Mouse (Mus musculus): ENCODE data around the gene Serpina1e. TPM values are rescaled to one million over a fixed set of nuclear protein-coding genes. Genes with fewer than 3 reads are reported as not detected.

Gene Serpina1e
- total and polyA plus RNA-seq, 2 experiments from 2014 or later: 0.34 to 8.4 TPM

GRCm38 (mm10) chr12:103988754-103989513 is 30.2 kb upstream of the Serpina1e start:
- H3K36me3 ChIP-seq (replicated peaks; ENCODE audit: control insufficient read depth, insufficient read depth, low read length): no peaks in the 10 kb centered on the region
- H3K4me3 ChIP-seq (ENCODE audit: low read depth, low read length): no peak overlapping the region
- no peaks in the 10 kb centered on the region for H3K9me3 ChIP-seq (replicated peaks; ENCODE audit: control insufficient read depth, low read length)
- no peaks in the 10 kb centered on the region for H3K27me3 ChIP-seq (ENCODE audit: control insufficient read depth, insufficient read depth, low read length)
- DNase-seq (ENCODE audit: low spot score) (no peak), ATAC-seq (ENCODE audit: insufficient read depth, low read depth) (no peak)
- H3K27ac ChIP-seq (ENCODE audit: low read depth): no peak overlapping the region
- 47% methylated on average over 14 of the region's 14 CpGs for WGBS
- H3K4me1 ChIP-seq (ENCODE audit: control insufficient read depth, insufficient read depth): no peaks in the 10 kb centered on the region
- no peak overlapping the region for H3K9ac ChIP-seq (replicated peaks; ENCODE audit: low read depth, low read length)
- H3K4me2 ChIP-seq (ENCODE audit: low read depth, low read length): no peak overlapping the region
- TF ChIP-seq CTCF (IDR thresholded peaks at IDR 0.05; ENCODE audit: low read depth): 0 out of 2 replicates have a peak, but pooled peaks have one; percentile 12
- TF ChIP-seq EP300 (IDR thresholded peaks at IDR 0.05; ENCODE audit: low read depth): no peak

- H3K4me2 ChIP-seq (ENCODE audit: low read depth, low read length): no peak overlapping the region
- H3K9me3 ChIP-seq (replicated peaks; ENCODE audit: control insufficient read depth, low read length): no peaks in the 10 kb centered on the region
- no peak for ATAC-seq (ENCODE audit: insufficient read depth, low read depth)
- no peak overlapping the region for H3K9ac ChIP-seq (replicated peaks; ENCODE audit: low read depth, low read length)
- no peaks in the 10 kb centered on the region for H3K4me1 ChIP-seq (ENCODE audit: control insufficient read depth, insufficient read depth)
- no peak for DNase-seq (ENCODE audit: low spot score)
- TF ChIP-seq CTCF (IDR thresholded peaks at IDR 0.05; ENCODE audit: low read depth) (no peak), EP300 (IDR thresholded peaks at IDR 0.05; ENCODE audit: low read depth) (no peak)
- no peaks in the 10 kb centered on the region for H3K27me3 ChIP-seq (ENCODE audit: control insufficient read depth, insufficient read depth, low read length)
- H3K4me3 ChIP-seq (ENCODE audit: low read depth, low read length): no peak overlapping the region
- H3K27ac ChIP-seq (ENCODE audit: low read depth): no peak overlapping the region
- WGBS: 44% methylated on average over 5 of the region's 5 CpGs
- H3K36me3 ChIP-seq (replicated peaks; ENCODE audit: control insufficient read depth, insufficient read depth, low read length): no peaks in the 10 kb centered on the region
Observed at GRCm38 (mm10) chr12:103985868-103986267, 27.1 kb upstream of the Serpina1e start.

- 49% methylated on average over 4 of the region's 4 CpGs for WGBS
- Histone ChIP-seq H3K9me3 (replicated peaks; ENCODE audit: control insufficient read depth, low read length) (no peaks in the 10 kb centered on the region), H3K36me3 (replicated peaks; ENCODE audit: control insufficient read depth, insufficient read depth, low read length) (no peaks in the 10 kb centered on the region), H3K9ac (replicated peaks; ENCODE audit: low read depth, low read length) (no peak overlapping the region), H3K4me3 (ENCODE audit: low read depth, low read length) (no peak overlapping the region), H3K4me1 (ENCODE audit: control insufficient read depth, insufficient read depth) (no peaks in the 10 kb centered on the region), H3K4me2 (ENCODE audit: low read depth, low read length) (no peak overlapping the region), H3K27ac (ENCODE audit: low read depth) (no peak overlapping the region), H3K27me3 (ENCODE audit: control insufficient read depth, insufficient read depth, low read length) (no peaks in the 10 kb centered on the region)
- no peak; the same call in 1 of the 2 replicates for ATAC-seq (ENCODE audit: insufficient read depth, low read depth)
- TF ChIP-seq CTCF (IDR thresholded peaks at IDR 0.05; ENCODE audit: low read depth) (peak; percentile 55), EP300 (IDR thresholded peaks at IDR 0.05; ENCODE audit: low read depth) (no peak)
- peak; percentile 42 for DNase-seq (ENCODE audit: low spot score)
Observed at GRCm38 (mm10) chr12:103984935-103985334, 26.2 kb upstream of the Serpina1e start.

GRCm38 (mm10) chr12:103981646-103982360 is 23.0 kb upstream of the Serpina1e start:
- TF ChIP-seq CTCF (IDR thresholded peaks at IDR 0.05; ENCODE audit: low read depth): no peak
- no peak for TF ChIP-seq EP300 (IDR thresholded peaks at IDR 0.05; ENCODE audit: low read depth)
- Histone ChIP-seq H3K4me1 (ENCODE audit: control insufficient read depth, insufficient read depth) (no peaks in the 10 kb centered on the region), H3K27ac (ENCODE audit: low read depth) (no peak overlapping the region), H3K27me3 (ENCODE audit: control insufficient read depth, insufficient read depth, low read length) (no peaks in the 10 kb centered on the region), H3K4me2 (ENCODE audit: low read depth, low read length) (no peak overlapping the region), H3K9ac (replicated peaks; ENCODE audit: low read depth, low read length) (no peak overlapping the region), H3K36me3 (replicated peaks; ENCODE audit: control insufficient read depth, insufficient read depth, low read length) (no peaks in the 10 kb centered on the region), H3K4me3 (ENCODE audit: low read depth, low read length) (no peak overlapping the region), H3K9me3 (replicated peaks; ENCODE audit: control insufficient read depth, low read length) (no peaks in the 10 kb centered on the region)
- ATAC-seq (ENCODE audit: insufficient read depth, low read depth): no peak
- 53% methylated on average over 7 of the region's 7 CpGs for WGBS
- DNase-seq (ENCODE audit: low spot score): no peak

- Histone ChIP-seq H3K9ac (replicated peaks; ENCODE audit: low read depth, low read length) (no peak overlapping the region), H3K4me3 (ENCODE audit: low read depth, low read length) (no peak overlapping the region), H3K9me3 (replicated peaks; ENCODE audit: control insufficient read depth, low read length) (no peaks in the 10 kb centered on the region), H3K36me3 (replicated peaks; ENCODE audit: control insufficient read depth, insufficient read depth, low read length) (no peaks in the 10 kb centered on the region), H3K27me3 (ENCODE audit: control insufficient read depth, insufficient read depth, low read length) (no peaks in the 10 kb centered on the region), H3K27ac (ENCODE audit: low read depth) (no peak overlapping the region), H3K4me1 (ENCODE audit: control insufficient read depth, insufficient read depth) (no peaks in the 10 kb centered on the region), H3K4me2 (ENCODE audit: low read depth, low read length) (no peak overlapping the region)
- ATAC-seq (ENCODE audit: insufficient read depth, low read depth) (no peak), DNase-seq (ENCODE audit: low spot score) (no peak)
- WGBS: 72% methylated on average over 10 of the region's 10 CpGs
- no peak for TF ChIP-seq EP300 (IDR thresholded peaks at IDR 0.05; ENCODE audit: low read depth)
- no peak for TF ChIP-seq CTCF (IDR thresholded peaks at IDR 0.05; ENCODE audit: low read depth)
Observed at GRCm38 (mm10) chr12:103978294-103978693, 19.5 kb upstream of the Serpina1e start.

Data from heart, postnatal 0 days (tissue).